Mouse (Mus musculus) heart, embryonic 16.5 days (tissue): Measurements from ENCODE around the gene Ctnnbip1. TPM values are rescaled to one million over a fixed set of nuclear protein-coding genes. Genes with fewer than 3 reads are reported as not detected.
A peak's percentile ranks its signal among the peaks of the same experiment; 100 is the strongest.

Source experiments
- ATAC-seq: fragments of 200-750 bp; cut with Nextera tagmentation; replicated peaks from 2 replicates; pipeline ENCODE4 v1.8.0; 2017; ENCODE audit warnings: moderate number of reproducible peaks; ENCODE audit not compliant: insufficient read depth, low FRiP score; ENCODE audit errors: extremely low read depth
- H3K27ac ChIP-seq: fragments of 300-500 bp; sonication (generic); 2 replicates; pipeline ENCODE4 v1.5.1; 2014; ENCODE audit warnings: mild to moderate bottlenecking, low read length, control low read depth, moderate library complexity
- H3K27me3 ChIP-seq: fragments of 300-500 bp; sonication (generic); 2 replicates; pipeline ENCODE4 v1.6.1; 2014; ENCODE audit warnings: low read length, mixed read lengths; ENCODE audit not compliant: control insufficient read depth, insufficient read depth
- H3K36me3 ChIP-seq: fragments of 300-500 bp; sonication (generic); 2 replicates; pipeline ENCODE4 v1.6.1; 2014; ENCODE audit not compliant: control insufficient read depth, insufficient read depth
- H3K4me1 ChIP-seq: fragments of 300-500 bp; sonication (generic); 2 replicates; pipeline ENCODE4 v1.6.1; 2014; ENCODE audit warnings: low read length, mixed read lengths; ENCODE audit not compliant: control insufficient read depth, insufficient read depth
- H3K4me2 ChIP-seq: fragments of 300-500 bp; sonication (generic); 2 replicates; pipeline ENCODE4 v1.6.1; 2014; ENCODE audit warnings: low read depth, mild to moderate bottlenecking, control low read depth, low read length
- H3K4me3 ChIP-seq: fragments of 300-500 bp; sonication (generic); 2 replicates; pipeline ENCODE4 v1.5.1; 2014; ENCODE audit warnings: mild to moderate bottlenecking, control low read depth, low read length
- H3K9ac ChIP-seq: fragments of 300-500 bp; sonication (generic); 2 replicates; pipeline ENCODE4 v1.6.1; 2014; ENCODE audit warnings: low read length, control low read depth
- H3K9me3 ChIP-seq: fragments of 300-500 bp; sonication (generic); replicated peaks from 2 replicates; pipeline ENCODE4 v1.6.1; 2016; ENCODE audit warnings: low read length; ENCODE audit not compliant: control insufficient read depth
- WGBS: fragments of 180-500 bp; shearing (Covaris S2); extraction: QIAGEN DNeasy Blood & Tissue Kit; methylation state at CpG from one replicate; pipeline ENCODE4 v1.1.7; 2014; 5-methylcytosine and 5-hydroxymethylcytosine counted together
- polyA plus RNA-seq: library from polyadenylated mRNA; unstranded; fragments of >200 nt; fragmentation: Nextera tagmentation; extraction: Ambion mirVana; gene quantifications from 2 replicates; pipeline ENCODE4 v1.2.1, GENCODE M21; 2015

The Ctnnbip1 gene
- polyA plus RNA-seq, 1 experiment from 2014 or later = 28.7 TPM

GRCm38 (mm10) chr4:149571651-149572149, 53.7 kb downstream of the Ctnnbip1 start:
- no peaks in the 10 kb centered on the region for H3K9me3 ChIP-seq
- H3K4me1 ChIP-seq = peaks cover 19% of the 10 kb centered on the region
- peak overlapping the region; percentile 54 for H3K27ac ChIP-seq
- no peak overlapping the region for H3K4me3 ChIP-seq
- 26% methylated on average over 8 of the region's 8 CpGs for WGBS
- ATAC-seq = peak; percentile 21; the same call in 1 of the 2 replicates
- 0 out of 2 replicates have a peak overlapping the region, but pooled peaks have one; percentile 0 for H3K4me2 ChIP-seq
- no peaks in the 10 kb centered on the region for H3K36me3 ChIP-seq
- H3K27me3 ChIP-seq = 0 out of 2 replicates have a peak, but pooled peaks cover 2% of the 10 kb centered on the region
- 0 out of 2 replicates have a peak overlapping the region, but pooled peaks have one; percentile 9 for H3K9ac ChIP-seq

GRCm38 (mm10) chr4:149572446-149572845, 54.4 kb downstream of the Ctnnbip1 start:
- WGBS = 47% methylated on average over 5 of the region's 9 CpGs
- H3K27me3 ChIP-seq = peaks cover 3% of the 10 kb centered on the region; the same call in 1 of the 2 replicates
- no peaks in the 10 kb centered on the region for H3K9me3 ChIP-seq
- peak overlapping the region; percentile 26; the same call in 1 of the 2 replicates for H3K27ac ChIP-seq
- no peak for ATAC-seq
- no peak overlapping the region for H3K4me2 ChIP-seq
- H3K9ac ChIP-seq = no peak overlapping the region
- H3K36me3 ChIP-seq = no peaks in the 10 kb centered on the region
- no peak overlapping the region for H3K4me3 ChIP-seq
- H3K4me1 ChIP-seq = peaks cover 17% of the 10 kb centered on the region

GRCm38 (mm10) chr4:149572851-149573250, 54.8 kb downstream of the Ctnnbip1 start:
- WGBS = 42% methylated on average over 8 of the region's 8 CpGs

GRCm38 (mm10) chr4:149574391-149574821, 56.4 kb downstream of the Ctnnbip1 start:
- Histone ChIP-seq H3K27ac (no peak overlapping the region), H3K4me2 (no peak overlapping the region), H3K36me3 (no peaks in the 10 kb centered on the region), H3K27me3 (peaks cover 17% of the 10 kb centered on the region), H3K9ac (no peak overlapping the region), H3K4me3 (no peak overlapping the region), H3K4me1 (peaks cover 15% of the 10 kb centered on the region), H3K9me3 (no peaks in the 10 kb centered on the region)
- WGBS = 68% methylated on average over 14 of the region's 14 CpGs
- ATAC-seq = no peak

More at GRCm38 (mm10) chr4:149572851-149573250, 54.8 kb downstream of the Ctnnbip1 start:
- H3K27ac ChIP-seq = peak overlapping the region; percentile 26
- no peak overlapping the region for H3K4me2 ChIP-seq
- no peak overlapping the region for H3K9ac ChIP-seq
- peaks cover 7% of the 10 kb centered on the region; the same call in 1 of the 2 replicates for H3K27me3 ChIP-seq
- no peaks in the 10 kb centered on the region for H3K36me3 ChIP-seq
- peaks cover 15% of the 10 kb centered on the region for H3K4me1 ChIP-seq
- H3K4me3 ChIP-seq = no peak overlapping the region
- ATAC-seq = no peak
- H3K9me3 ChIP-seq = no peaks in the 10 kb centered on the region

- Histone ChIP-seq H3K4me1 (peaks cover 14% of the 10 kb centered on the region), H3K36me3 (no peaks in the 10 kb centered on the region), H3K9me3 (no peaks in the 10 kb centered on the region), H3K9ac (no peak overlapping the region), H3K4me3 (no peak overlapping the region), H3K27ac (no peak overlapping the region), H3K27me3 (peaks cover 21% of the 10 kb centered on the region), H3K4me2 (no peak overlapping the region)
- 86% methylated on average over 9 of the region's 9 CpGs for WGBS
- no peak for ATAC-seq
Measured at GRCm38 (mm10) chr4:149576061-149576460, 58.0 kb downstream of the Ctnnbip1 start.

- Histone ChIP-seq H3K9ac (no peak overlapping the region), H3K9me3 (no peaks in the 10 kb centered on the region), H3K27me3 (peaks cover 29% of the 10 kb centered on the region), H3K4me2 (no peak overlapping the region), H3K4me3 (no peak overlapping the region), H3K4me1 (peaks cover 4% of the 10 kb centered on the region; the same call in 1 of the 2 replicates), H3K27ac (no peak overlapping the region), H3K36me3 (no peaks in the 10 kb centered on the region)
- ATAC-seq = no peak
- 41% methylated on average over 4 of the region's 4 CpGs for WGBS
Measured at GRCm38 (mm10) chr4:149576993-149577548, 59.0 kb downstream of the Ctnnbip1 start.

- no peaks in the 10 kb centered on the region for H3K36me3 ChIP-seq
- H3K27ac ChIP-seq = no peak overlapping the region
- ATAC-seq = no peak
- H3K27me3 ChIP-seq = peaks cover 29% of the 10 kb centered on the region
- WGBS = 52% methylated on average over 13 of the region's 13 CpGs
- H3K4me3 ChIP-seq = no peak overlapping the region
- no peaks in the 10 kb centered on the region for H3K4me1 ChIP-seq
- no peak overlapping the region for H3K4me2 ChIP-seq
- no peak overlapping the region for H3K9ac ChIP-seq
- H3K9me3 ChIP-seq = no peaks in the 10 kb centered on the region
Measured at GRCm38 (mm10) chr4:149578085-149578681, 60.1 kb downstream of the Ctnnbip1 start.

GRCm38 (mm10) chr4:149578831-149579230, 60.8 kb downstream of the Ctnnbip1 start:
- Histone ChIP-seq H3K9me3 (no peaks in the 10 kb centered on the region), H3K36me3 (no peaks in the 10 kb centered on the region), H3K4me1 (no peaks in the 10 kb centered on the region), H3K9ac (no peak overlapping the region), H3K27ac (no peak overlapping the region), H3K27me3 (peaks cover 27% of the 10 kb centered on the region), H3K4me2 (no peak overlapping the region), H3K4me3 (no peak overlapping the region)
- ATAC-seq = no peak
- WGBS = 61% methylated on average over 7 of the region's 7 CpGs

GRCm38 (mm10) chr4:149585236-149585635, 67.2 kb downstream of the Ctnnbip1 start:
- no peaks in the 10 kb centered on the region for H3K9me3 ChIP-seq
- no peak overlapping the region for H3K4me2 ChIP-seq
- WGBS = 76% methylated on average over 8 of the region's 8 CpGs
- ATAC-seq = no peak
- no peak overlapping the region for H3K4me3 ChIP-seq
- H3K27ac ChIP-seq = no peak overlapping the region
- H3K27me3 ChIP-seq = peaks cover 50% of the 10 kb centered on the region
- no peaks in the 10 kb centered on the region for H3K36me3 ChIP-seq
- H3K4me1 ChIP-seq = peaks cover 13% of the 10 kb centered on the region
- H3K9ac ChIP-seq = no peak overlapping the region
